Mouse (Mus musculus): Measurements from ENCODE around the gene Slc7a11.
"Not testable (repeated sequence)": the region's sequence is repeated elsewhere in the genome, so short reads cannot be mapped to it uniquely, and the experiment has no call there.

Slc7a11 gene

GRCm38 (mm10) chr3:50443421-50443916, at the start of gene Slc7a11:
Gene Slc7a11, minus strand, starts transcription at chr3:50443614.
- DNase-seq: peak; percentile 9

GRCm38 (mm10) chr3:50491678-50492077, 48.3 kb upstream of the Slc7a11 start:
- DNase-seq: no peak

GRCm38 (mm10) chr3:50484076-50484475, 40.7 kb upstream of the Slc7a11 start:
- no peak for DNase-seq

GRCm38 (mm10) chr3:50462223-50462622, 18.8 kb upstream of the Slc7a11 start:
- DNase-seq: no peak

- no peak for DNase-seq
These were observed 13.7 kb upstream of the Slc7a11 start for GRCm38 (mm10) chr3:50457136-50457535.

- no peak for DNase-seq
These were observed 13.2 kb upstream of the Slc7a11 start for GRCm38 (mm10) chr3:50456564-50456963.

- DNase-seq: no peak
These were observed 12.6 kb upstream of the Slc7a11 start for GRCm38 (mm10) chr3:50456023-50456422.

GRCm38 (mm10) chr3:50445050-50445775, 1.8 kb upstream of the Slc7a11 start:
- DNase-seq: no peak

GRCm38 (mm10) chr3:50443942-50444341, 528 bp upstream of the Slc7a11 start:
- DNase-seq: no peak

- no peak for DNase-seq
These were observed 797 bp downstream of the Slc7a11 start for GRCm38 (mm10) chr3:50442341-50443292.

GRCm38 (mm10) chr3:50441330-50441729, 2.1 kb downstream of the Slc7a11 start:
- no peak for DNase-seq

GRCm38 (mm10) chr3:50440409-50440808, 3.0 kb downstream of the Slc7a11 start:
- DNase-seq: no peak

- no peak for DNase-seq
These were observed 4.0 kb downstream of the Slc7a11 start for GRCm38 (mm10) chr3:50439429-50439828.

- no peak for DNase-seq
These were observed 4.7 kb downstream of the Slc7a11 start for GRCm38 (mm10) chr3:50438520-50439253.

GRCm38 (mm10) chr3:50438081-50438480, 5.3 kb downstream of the Slc7a11 start:
- DNase-seq: not testable (repeated sequence)

- not testable (repeated sequence) for DNase-seq
These were observed 7.0 kb downstream of the Slc7a11 start for GRCm38 (mm10) chr3:50436409-50436808.

GRCm38 (mm10) chr3:50433831-50434230, 9.6 kb downstream of the Slc7a11 start:
- DNase-seq: no peak

- DNase-seq: no peak
These were observed 12.6 kb downstream of the Slc7a11 start for GRCm38 (mm10) chr3:50430811-50431210.

- no peak for DNase-seq
These were observed 21.7 kb downstream of the Slc7a11 start for GRCm38 (mm10) chr3:50421480-50422277.

GRCm38 (mm10) chr3:50419161-50419560, 24.3 kb downstream of the Slc7a11 start:
- DNase-seq: no peak

GRCm38 (mm10) chr3:50406771-50407170, 36.6 kb downstream of the Slc7a11 start:
- DNase-seq: no peak

- DNase-seq: no peak
These were observed 37.5 kb downstream of the Slc7a11 start for GRCm38 (mm10) chr3:50405915-50406314.

Data from kidney, adult 18-20 months (tissue).